Mouse (Mus musculus) MEL (cell line): ENCODE data around the gene Klra10.

Experiments
- BHLHE40 ChIP-seq: IDR thresholded peaks from 2 replicates; pipeline ENCODE4 v1.6.1; 2012; ENCODE audit warnings: low read depth, mild to moderate bottlenecking, inconsistent platforms, low read length, improper control_type of control experiment, borderline replicate concordance
- CTCF ChIP-seq, 3 experiments: IDR thresholded peaks in 2 of 3; conservative IDR thresholded peaks in 1 of 3; 2 replicates each; pipeline ENCODE4 v1.5.1; 2011 to 2012; ENCODE audit warnings: low read length in 3 of 3, low read depth in 2 of 3, mild to moderate bottlenecking in 2 of 3, improper control_type of control experiment in 1 of 3, inconsistent platforms in 1 of 3, mixed read lengths in 1 of 3, moderate library complexity in 1 of 3; ENCODE audit not compliant: control insufficient read depth in 1 of 3, insufficient read depth in 1 of 3, poor library complexity in 1 of 3, severe bottlenecking in 1 of 3
- KAT2A ChIP-seq: conservative IDR thresholded peaks from 2 replicates; pipeline ENCODE4 v1.6.1; 2012; ENCODE audit warnings: low read depth, low read length, improper control_type of control experiment, inconsistent platforms
- POLR2A ChIP-seq, 2 experiments: IDR thresholded peaks; 2 replicates each; pipeline ENCODE4 v1.6.1; 2011 to 2012; ENCODE audit warnings: low read length in 2 of 2, mild to moderate bottlenecking in 2 of 2, control low read depth in 1 of 2, improper control_type of control experiment in 1 of 2, low read depth in 1 of 2, moderate library complexity in 1 of 2; ENCODE audit not compliant: control insufficient read depth in 1 of 2, insufficient read depth in 1 of 2, poor library complexity in 1 of 2

DNA sequence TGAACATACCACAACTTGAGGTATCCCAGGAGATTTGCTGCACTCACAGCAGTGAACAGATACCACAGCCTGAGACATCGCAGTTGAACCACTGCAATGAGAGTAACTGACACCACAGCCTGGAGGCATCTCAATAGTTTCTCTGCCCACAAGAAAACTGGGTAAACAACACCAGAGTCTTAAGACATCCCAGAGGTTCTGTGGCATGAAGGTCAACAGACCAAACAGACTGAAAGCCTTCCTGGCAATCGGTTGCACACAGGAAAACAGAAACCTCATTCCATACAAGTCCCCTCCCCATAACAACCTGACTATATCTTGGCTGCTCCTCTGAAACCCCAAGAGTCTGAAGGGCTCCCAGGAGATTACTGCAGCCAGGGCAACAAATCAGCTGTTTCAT, 26.4 kb downstream of the Klra10 start:
- TF ChIP-seq KAT2A: no peak
- no peak for TF ChIP-seq BHLHE40
- no peak for TF ChIP-seq CTCF (IDR thresholded peaks at IDR 0.05 in 2 of 3, conservative IDR thresholded peaks at IDR 0.05 in 1 of 3; ENCODE audit: control insufficient read depth in 1 of 3, insufficient read depth in 1 of 3, low read depth in 2 of 3, low read length in 3 of 3, poor library complexity in 1 of 3, severe bottlenecking in 1 of 3)
- TF ChIP-seq POLR2A (IDR thresholded peaks at IDR 0.05; ENCODE audit: control insufficient read depth in 1 of 2, insufficient read depth in 1 of 2, low read depth in 1 of 2, low read length in 2 of 2, poor library complexity in 1 of 2): no peak
